Mouse (Mus musculus) heart, embryonic 12.5 days (tissue): ENCODE results near the gene Pou5f1. TPM values are rescaled to one million over a fixed set of nuclear protein-coding genes. Genes with fewer than 3 reads are reported as not detected.
"Not testable (repeated sequence)": the region's sequence is repeated elsewhere in the genome, so short reads cannot be mapped to it uniquely, and the experiment has no call there.

Experiments
- ATAC-seq: fragments of 200-750 bp; cut with Nextera tagmentation; 2 replicates; pipeline ENCODE4 v1.8.0; 2017; ENCODE audit warnings: moderate TSS enrichment, moderate library complexity; ENCODE audit not compliant: insufficient number of reproducible peaks, low FRiP score
- H3K27ac ChIP-seq: fragments of 300-500 bp; sonication (generic); 2 replicates; pipeline ENCODE4 v1.5.1; 2016; ENCODE audit warnings: mild to moderate bottlenecking, moderate library complexity; ENCODE audit not compliant: poor library complexity, severe bottlenecking
- H3K27me3 ChIP-seq: fragments of 300-500 bp; sonication (generic); replicated peaks from 2 replicates; pipeline ENCODE4 v1.6.1; 2016; ENCODE audit warnings: mild to moderate bottlenecking, moderate library complexity
- H3K36me3 ChIP-seq: fragments of 300-500 bp; sonication (generic); 2 replicates; pipeline ENCODE4 v1.6.1; 2016; ENCODE audit warnings: mild to moderate bottlenecking, moderate library complexity
- H3K4me1 ChIP-seq: fragments of 300-500 bp; sonication (generic); replicated peaks from 2 replicates; pipeline ENCODE4 v1.6.1; 2016; ENCODE audit warnings: mild to moderate bottlenecking
- H3K4me2 ChIP-seq: fragments of 300-500 bp; sonication (generic); 2 replicates; pipeline ENCODE4 v1.6.1; 2016; ENCODE audit warnings: mild to moderate bottlenecking, moderate library complexity
- H3K4me3 ChIP-seq: fragments of 300-500 bp; sonication (generic); 2 replicates; pipeline ENCODE4 v1.5.1; 2016; ENCODE audit warnings: mild to moderate bottlenecking
- H3K9ac ChIP-seq: fragments of 300-500 bp; sonication (generic); 2 replicates; pipeline ENCODE4 v1.6.1; 2016; ENCODE audit warnings: mild to moderate bottlenecking, moderate library complexity
- H3K9me3 ChIP-seq: fragments of 300-500 bp; sonication (generic); replicated peaks from 2 replicates; pipeline ENCODE4 v1.6.1; 2016; ENCODE audit warnings: mild to moderate bottlenecking, moderate library complexity
- WGBS: fragments of 180-500 bp; shearing (Covaris S2); methylation state at CpG from one replicate; pipeline ENCODE4 v1.1.7; 2016; 5-methylcytosine and 5-hydroxymethylcytosine counted together
- polyA plus RNA-seq: library from polyadenylated mRNA; unstranded; fragments of >200 nt; fragmentation: Nextera tagmentation; extraction: Ambion mirVana; gene quantifications from 2 replicates; pipeline ENCODE4 v1.2.1, GENCODE M21; 2016

Gene Pou5f1
- polyA plus RNA-seq, 1 experiment from 2014 or later, result not detected

GRCm38 (mm10) chr17:35497124-35497523 is 8.7 kb upstream of the Pou5f1 start:
- Histone ChIP-seq H3K4me1 (no peaks in the 10 kb centered on the region), H3K4me3 (no peak overlapping the region), H3K9ac (no peak overlapping the region), H3K27me3 (peaks cover 11% of the 10 kb centered on the region; the same call in 1 of the 2 replicates), H3K4me2 (no peak overlapping the region), H3K27ac (no peak overlapping the region), H3K9me3 (no peaks in the 10 kb centered on the region), H3K36me3 (no peaks in the 10 kb centered on the region)
- ATAC-seq, result no peak
- WGBS, result 92% methylated on average over 7 of the region's 7 CpGs

GRCm38 (mm10) chr17:35502226-35502625 is 3.6 kb upstream of the Pou5f1 start:
- Histone ChIP-seq H3K4me3 (no peak overlapping the region), H3K4me1 (no peaks in the 10 kb centered on the region), H3K9ac (no peak overlapping the region), H3K9me3 (no peaks in the 10 kb centered on the region), H3K4me2 (no peak overlapping the region), H3K27ac (no peak overlapping the region), H3K27me3 (peaks cover 51% of the 10 kb centered on the region), H3K36me3 (no peaks in the 10 kb centered on the region)
- 9% methylated on average over 6 of the region's 6 CpGs for WGBS
- no peak for ATAC-seq

GRCm38 (mm10) chr17:35502762-35503161 is 3.1 kb upstream of the Pou5f1 start:
- no peak overlapping the region for H3K4me3 ChIP-seq
- H3K9me3 ChIP-seq, result no peaks in the 10 kb centered on the region
- no peak for ATAC-seq
- H3K4me2 ChIP-seq, result no peak overlapping the region
- H3K27ac ChIP-seq, result no peak overlapping the region
- no peaks in the 10 kb centered on the region for H3K4me1 ChIP-seq
- H3K27me3 ChIP-seq, result peaks cover 57% of the 10 kb centered on the region
- no peaks in the 10 kb centered on the region for H3K36me3 ChIP-seq
- no peak overlapping the region for H3K9ac ChIP-seq
- 46% methylated on average over 5 of the region's 5 CpGs for WGBS

GRCm38 (mm10) chr17:35503849-35504248 is 2.0 kb upstream of the Pou5f1 start:
- no peaks in the 10 kb centered on the region for H3K4me1 ChIP-seq
- no peak overlapping the region for H3K4me3 ChIP-seq
- no peak overlapping the region for H3K27ac ChIP-seq
- H3K27me3 ChIP-seq, result peaks cover 62% of the 10 kb centered on the region
- no peaks in the 10 kb centered on the region for H3K36me3 ChIP-seq
- 29% methylated on average over 5 of the region's 5 CpGs for WGBS
- no peak overlapping the region for H3K4me2 ChIP-seq
- H3K9ac ChIP-seq, result no peak overlapping the region
- H3K9me3 ChIP-seq, result no peaks in the 10 kb centered on the region
- ATAC-seq, result no peak

- no peak overlapping the region for H3K9ac ChIP-seq
- no peak for ATAC-seq
- no peak overlapping the region for H3K4me2 ChIP-seq
- peaks cover 9% of the 10 kb centered on the region for H3K4me1 ChIP-seq
- H3K27me3 ChIP-seq, result peaks cover 67% of the 10 kb centered on the region
- H3K36me3 ChIP-seq, result no peaks in the 10 kb centered on the region
- no peaks in the 10 kb centered on the region for H3K9me3 ChIP-seq
- H3K4me3 ChIP-seq, result no peak overlapping the region
- H3K27ac ChIP-seq, result no peak overlapping the region
- 21% methylated on average over 8 of the region's 8 CpGs for WGBS
Observed at GRCm38 (mm10) chr17:35504628-35505481, 963 bp upstream of the Pou5f1 start.

GRCm38 (mm10) chr17:35506881-35507280 is 1.1 kb downstream of the Pou5f1 start:
- Histone ChIP-seq H3K4me1 (peaks cover 10% of the 10 kb centered on the region), H3K27me3 (peaks cover 64% of the 10 kb centered on the region), H3K27ac (no peak overlapping the region), H3K4me2 (no peak overlapping the region), H3K9ac (no peak overlapping the region), H3K4me3 (no peak overlapping the region), H3K36me3 (no peaks in the 10 kb centered on the region), H3K9me3 (no peaks in the 10 kb centered on the region)
- WGBS, result 12% methylated on average over 10 of the region's 10 CpGs
- no peak for ATAC-seq

GRCm38 (mm10) chr17:35507556-35508260 is 1.9 kb downstream of the Pou5f1 start:
- Histone ChIP-seq H3K9ac (no peak overlapping the region), H3K4me2 (no peak overlapping the region), H3K4me3 (no peak overlapping the region), H3K27ac (no peak overlapping the region), H3K4me1 (peaks cover 10% of the 10 kb centered on the region), H3K36me3 (peaks cover 6% of the 10 kb centered on the region), H3K9me3 (no peaks in the 10 kb centered on the region), H3K27me3 (peaks cover 64% of the 10 kb centered on the region)
- no peak for ATAC-seq
- WGBS, result 18% methylated on average over 13 of the region's 13 CpGs

- ATAC-seq, H3K27ac ChIP-seq, H3K9ac ChIP-seq, H3K4me2 ChIP-seq, H3K9me3 ChIP-seq, H3K4me3 ChIP-seq: not testable (repeated sequence)
- H3K4me1 ChIP-seq, result peaks cover 10% of the 10 kb centered on the region
- peaks cover 11% of the 10 kb centered on the region for H3K36me3 ChIP-seq
- 40% methylated on average over 5 of the region's 5 CpGs for WGBS
- H3K27me3 ChIP-seq, result peaks cover 63% of the 10 kb centered on the region
Observed at GRCm38 (mm10) chr17:35508279-35508678, 2.5 kb downstream of the Pou5f1 start.

GRCm38 (mm10) chr17:35509284-35509683 is 3.5 kb downstream of the Pou5f1 start:
- peaks cover 14% of the 10 kb centered on the region for H3K4me1 ChIP-seq
- H3K27ac ChIP-seq, result no peak overlapping the region
- H3K9me3 ChIP-seq, result no peaks in the 10 kb centered on the region
- no peak for ATAC-seq
- no peak overlapping the region for H3K9ac ChIP-seq
- H3K27me3 ChIP-seq, result peaks cover 53% of the 10 kb centered on the region
- peaks cover 16% of the 10 kb centered on the region for H3K36me3 ChIP-seq
- no peak overlapping the region for H3K4me3 ChIP-seq
- 15% methylated on average over 8 of the region's 8 CpGs for WGBS
- no peak overlapping the region for H3K4me2 ChIP-seq

GRCm38 (mm10) chr17:35512916-35513626 is 7.3 kb downstream of the Pou5f1 start:
- WGBS, result 87% methylated on average over 7 of the region's 7 CpGs
- Histone ChIP-seq H3K36me3 (peaks cover 18% of the 10 kb centered on the region), H3K9me3 (no peaks in the 10 kb centered on the region), H3K27ac (no peak overlapping the region), H3K4me2 (no peak overlapping the region), H3K9ac (no peak overlapping the region), H3K4me1 (peaks cover 37% of the 10 kb centered on the region), H3K27me3 (peaks cover 15% of the 10 kb centered on the region), H3K4me3 (no peak overlapping the region)
- ATAC-seq, result no peak

- ATAC-seq, result no peak
- no peak overlapping the region for H3K27ac ChIP-seq
- peaks cover 18% of the 10 kb centered on the region for H3K36me3 ChIP-seq
- H3K27me3 ChIP-seq, result peaks cover 10% of the 10 kb centered on the region
- no peak overlapping the region for H3K4me3 ChIP-seq
- H3K9ac ChIP-seq, result peak overlapping the region; percentile 62; the same call in 1 of the 2 replicates
- WGBS, result 9% methylated on average over 2 of the region's 2 CpGs
- H3K4me2 ChIP-seq, result peak overlapping the region; percentile 71
- H3K9me3 ChIP-seq, result no peaks in the 10 kb centered on the region
- peaks cover 37% of the 10 kb centered on the region for H3K4me1 ChIP-seq
Observed at GRCm38 (mm10) chr17:35513886-35514285, 8.1 kb downstream of the Pou5f1 start.
